Mouse (Mus musculus): Measurements from ENCODE around the gene Thrap3. TPM values are rescaled to one million over a fixed set of nuclear protein-coding genes. Genes with fewer than 3 reads are reported as not detected.

Thrap3 gene
- polyA plus RNA-seq, 1 experiment from 2014 or later = 232 TPM

DNA sequence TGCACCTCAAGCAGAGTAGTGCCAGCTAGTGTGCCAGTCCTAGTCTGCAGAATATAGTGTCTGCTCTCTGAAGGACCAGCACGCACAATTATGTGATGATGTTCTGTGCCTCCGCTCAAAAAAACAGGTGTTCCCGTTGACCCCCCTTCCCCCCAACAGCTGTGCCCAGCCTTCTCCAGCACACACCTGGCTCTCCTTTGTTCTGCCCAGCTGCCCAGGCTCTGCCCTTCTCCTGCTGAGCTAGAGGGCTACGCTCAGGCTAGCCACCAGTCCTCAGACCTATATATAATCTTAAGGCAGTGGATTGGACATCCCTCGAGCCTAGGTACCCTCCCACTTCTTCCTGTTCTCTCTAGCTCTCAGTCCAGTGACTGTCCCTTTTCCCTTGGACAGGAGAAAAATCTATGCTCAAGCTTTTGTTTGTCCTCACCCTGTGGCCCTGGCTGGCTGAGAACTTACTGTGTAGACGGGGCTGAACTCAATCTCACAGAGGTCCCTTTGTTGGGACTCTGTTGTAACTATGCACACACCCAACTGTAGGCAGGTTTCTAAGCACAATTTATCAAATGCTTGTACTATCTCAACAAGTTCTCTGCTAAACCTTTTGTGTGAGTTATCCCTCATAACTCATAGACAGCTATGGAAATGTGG is 86.6 kb downstream of the Thrap3 start:
- Histone ChIP-seq H3K27me3 (ENCODE audit: control insufficient read depth, insufficient read depth, low read length) (no peaks in the 10 kb centered on the region), H3K9ac (replicated peaks; ENCODE audit: low read length) (no peak overlapping the region), H3K36me3 (replicated peaks; ENCODE audit: control insufficient read depth, insufficient read depth, low read depth, low read length) (no peaks in the 10 kb centered on the region), H3K27ac (replicated peaks; ENCODE audit: low read depth, low read length) (no peak overlapping the region), H3K4me3 (ENCODE audit: low read depth, low read length) (no peak overlapping the region), H3K9me3 (replicated peaks; ENCODE audit: control insufficient read depth, low read length) (no peaks in the 10 kb centered on the region), H3K4me1 (ENCODE audit: control insufficient read depth, insufficient read depth, low read length) (peaks cover under 1% of the 10 kb centered on the region; the same call in 1 of the 2 replicates), H3K4me2 (ENCODE audit: low read depth, low read length) (no peak overlapping the region)
- 73% methylated on average over 6 of the region's 6 CpGs for WGBS
- no peak for DNase-seq (ENCODE audit: low spot score)
- no peak for ATAC-seq (replicated peaks; ENCODE audit: insufficient number of reproducible peaks, low FRiP score, low TSS enrichment, low read depth)

GRCm38 (mm10) chr4:126115411-126115810 is 87.1 kb downstream of the Thrap3 start:
- Histone ChIP-seq H3K27me3 (ENCODE audit: control insufficient read depth, insufficient read depth, low read length) (no peaks in the 10 kb centered on the region), H3K9ac (replicated peaks; ENCODE audit: low read length) (no peak overlapping the region), H3K36me3 (replicated peaks; ENCODE audit: control insufficient read depth, insufficient read depth, low read depth, low read length) (no peaks in the 10 kb centered on the region), H3K9me3 (replicated peaks; ENCODE audit: control insufficient read depth, low read length) (no peaks in the 10 kb centered on the region), H3K27ac (replicated peaks; ENCODE audit: low read depth, low read length) (no peak overlapping the region), H3K4me1 (ENCODE audit: control insufficient read depth, insufficient read depth, low read length) (peaks cover 6% of the 10 kb centered on the region), H3K4me2 (ENCODE audit: low read depth, low read length) (no peak overlapping the region), H3K4me3 (ENCODE audit: low read depth, low read length) (no peak overlapping the region)
- ATAC-seq (replicated peaks; ENCODE audit: insufficient number of reproducible peaks, low FRiP score, low TSS enrichment, low read depth) (no peak), DNase-seq (ENCODE audit: low spot score) (no peak)
- 77% methylated on average over 9 of the region's 9 CpGs for WGBS

Other genes starting within 250 kb of the Thrap3 start
- gene Csf3r, start 178.2 kb downstream of the Thrap3 start, polyA plus RNA-seq (2014; fragmentation: Nextera tagmentation; extraction: Ambion mirVana) = 0.42 and 0.49 TPM in 2 replicates
- gene Mrps15, start 155.8 kb downstream of the Thrap3 start, polyA plus RNA-seq (2014; fragmentation: Nextera tagmentation; extraction: Ambion mirVana) = 176 and 177 TPM in 2 replicates
- gene Oscp1, start 144.2 kb downstream of the Thrap3 start, polyA plus RNA-seq (2014; fragmentation: Nextera tagmentation; extraction: Ambion mirVana) = 17.1 and 18.3 TPM in 2 replicates
- 46.1 and 47.0 TPM in 2 replicates for gene Lsm10, start 106.1 kb downstream of the Thrap3 start, polyA plus RNA-seq (2014; fragmentation: Nextera tagmentation; extraction: Ambion mirVana)
- 22.7 and 23.8 TPM in 2 replicates for gene Stk40, start 98.8 kb downstream of the Thrap3 start, polyA plus RNA-seq (2014; fragmentation: Nextera tagmentation; extraction: Ambion mirVana)
- 48.9 and 51.0 TPM in 2 replicates for gene Eva1b, start 55.0 kb downstream of the Thrap3 start, polyA plus RNA-seq (2014; fragmentation: Nextera tagmentation; extraction: Ambion mirVana)
- gene Sh3d21, start 39.3 kb downstream of the Thrap3 start, polyA plus RNA-seq (2014; fragmentation: Nextera tagmentation; extraction: Ambion mirVana) = 4.7 and 5.0 TPM in 2 replicates
- 47.0 and 54.1 TPM in 2 replicates for gene Map7d1, start 53.6 kb upstream of the Thrap3 start, polyA plus RNA-seq (2014; fragmentation: Nextera tagmentation; extraction: Ambion mirVana)
- 33.8 and 36.7 TPM in 2 replicates for gene Trappc3, start 59.6 kb upstream of the Thrap3 start, polyA plus RNA-seq (2014; fragmentation: Nextera tagmentation; extraction: Ambion mirVana)
- 15.7 and 18.1 TPM in 2 replicates for gene Col8a2, start 84.0 kb upstream of the Thrap3 start, polyA plus RNA-seq (2014; fragmentation: Nextera tagmentation; extraction: Ambion mirVana)
- gene Adprhl2, start 118.9 kb upstream of the Thrap3 start, polyA plus RNA-seq (2014; fragmentation: Nextera tagmentation; extraction: Ambion mirVana) = 44.6 and 48.0 TPM in 2 replicates
- gene Tekt2, start 122.9 kb upstream of the Thrap3 start, polyA plus RNA-seq (2014; fragmentation: Nextera tagmentation; extraction: Ambion mirVana) = 3.4 and 3.5 TPM in 2 replicates
- gene Ago3, start 226.8 kb upstream of the Thrap3 start, polyA plus RNA-seq (2014; fragmentation: Nextera tagmentation; extraction: Ambion mirVana) = 10.2 and 12.8 TPM in 2 replicates

Measured in embryonic facial prominence, embryonic 11.5 days (tissue).